Mouse (Mus musculus) stomach, embryonic 15.5 days (tissue): Measurements from ENCODE around the gene Slc6a12. TPM values are rescaled to one million over a fixed set of nuclear protein-coding genes. Genes with fewer than 3 reads are reported as not detected.

Experiments used
- ATAC-seq: fragments of 200-750 bp; cut with Nextera tagmentation; 2 replicates; pipeline ENCODE4 v1.8.0; 2017; ENCODE audit warnings: low read depth, moderate number of reproducible peaks, moderate TSS enrichment; ENCODE audit not compliant: insufficient read depth, low FRiP score
- H3K27ac ChIP-seq: fragments of 300-500 bp; sonication (generic); 2 replicates; pipeline ENCODE4 v1.5.1; 2015; ENCODE audit warnings: mild to moderate bottlenecking, inconsistent platforms
- H3K27me3 ChIP-seq: fragments of 300-500 bp; sonication (generic); replicated peaks from 2 replicates; pipeline ENCODE4 v1.6.1; 2015; ENCODE audit warnings: inconsistent platforms
- H3K36me3 ChIP-seq: fragments of 300-500 bp; sonication (generic); 2 replicates; pipeline ENCODE4 v1.6.1; 2015; ENCODE audit warnings: inconsistent platforms
- H3K4me1 ChIP-seq: fragments of 300-500 bp; sonication (generic); 2 replicates; pipeline ENCODE4 v1.6.1; 2015; ENCODE audit warnings: inconsistent platforms
- H3K4me2 ChIP-seq: fragments of 300-500 bp; sonication (generic); 2 replicates; pipeline ENCODE4 v1.6.1; 2015; ENCODE audit warnings: mild to moderate bottlenecking, inconsistent platforms
- H3K4me3 ChIP-seq: fragments of 300-500 bp; sonication (generic); replicated peaks from 2 replicates; pipeline ENCODE4 v1.5.1; 2015; ENCODE audit warnings: inconsistent platforms
- H3K9ac ChIP-seq: fragments of 300-500 bp; sonication (generic); 2 replicates; pipeline ENCODE4 v1.6.1; 2015; ENCODE audit warnings: inconsistent platforms
- H3K9me3 ChIP-seq: fragments of 300-500 bp; sonication (generic); 2 replicates; pipeline ENCODE4 v1.6.1; 2016; ENCODE audit warnings: inconsistent platforms
- WGBS: fragments of 180-500 bp; shearing (Covaris S2); methylation state at CpG from one replicate; pipeline ENCODE4 v1.1.7; 2015; 5-methylcytosine and 5-hydroxymethylcytosine counted together
- polyA plus RNA-seq: library from polyadenylated mRNA; unstranded; fragments of >200 nt; fragmentation: Nextera tagmentation; extraction: Ambion mirVana; gene quantifications from 2 replicates; pipeline ENCODE4 v1.2.1, GENCODE M21; 2015

Slc6a12 gene
- polyA plus RNA-seq, 1 experiment from 2014 or later, result 0.18 TPM

GRCm38 (mm10) chr6:121325740-121326139 lies 17.1 kb upstream of the Slc6a12 start:
- H3K4me2 ChIP-seq, result no peak overlapping the region
- no peaks in the 10 kb centered on the region for H3K27me3 ChIP-seq
- H3K9ac ChIP-seq, result no peak overlapping the region
- H3K36me3 ChIP-seq, result no peaks in the 10 kb centered on the region
- 54% methylated on average over 9 of the region's 9 CpGs for WGBS
- no peaks in the 10 kb centered on the region for H3K4me1 ChIP-seq
- no peak overlapping the region for H3K4me3 ChIP-seq
- no peak overlapping the region for H3K27ac ChIP-seq
- peak; percentile 29; the same call in 1 of the 2 replicates for ATAC-seq
- no peaks in the 10 kb centered on the region for H3K9me3 ChIP-seq

DNA sequence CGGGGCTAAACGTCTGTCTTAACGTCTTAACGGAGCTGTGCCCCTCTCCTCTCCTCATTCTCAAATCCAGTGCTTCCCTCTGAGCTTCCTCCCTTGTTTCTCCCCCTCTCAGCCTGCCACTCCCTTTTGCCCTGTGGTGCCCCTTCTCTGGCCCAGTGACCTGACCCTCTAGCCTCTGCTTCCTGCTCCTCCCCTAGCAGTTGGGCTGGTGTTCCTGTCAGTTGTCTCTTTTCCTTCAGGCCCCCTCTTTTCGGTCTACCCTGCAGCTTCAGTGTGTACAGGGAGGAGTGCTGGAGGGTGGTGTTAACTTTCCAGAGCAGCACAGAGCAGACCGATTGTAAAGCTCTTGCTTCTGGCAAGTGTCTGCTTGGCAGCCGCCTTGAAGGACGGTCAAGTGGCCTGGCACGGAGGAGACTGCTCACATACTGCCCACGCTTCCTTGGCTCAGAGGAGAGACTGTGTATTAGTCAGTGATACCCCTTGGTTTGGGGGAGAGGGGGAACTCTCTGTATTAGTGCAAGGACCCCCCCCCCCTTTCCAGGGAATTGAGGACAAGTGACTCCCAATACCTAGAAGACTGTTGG lies 16.3 kb upstream of the Slc6a12 start:
- Histone ChIP-seq H3K9ac (no peak overlapping the region), H3K27ac (no peak overlapping the region), H3K36me3 (no peaks in the 10 kb centered on the region), H3K9me3 (no peaks in the 10 kb centered on the region), H3K4me3 (no peak overlapping the region), H3K4me2 (no peak overlapping the region), H3K27me3 (no peaks in the 10 kb centered on the region), H3K4me1 (no peaks in the 10 kb centered on the region)
- ATAC-seq, result no peak
- whole genome bisulfite sequencing, result 57% methylated on average over 10 of the region's 10 CpGs

GRCm38 (mm10) chr6:121328417-121328884 lies 14.4 kb upstream of the Slc6a12 start:
- 69% methylated on average over 9 of the region's 9 CpGs for WGBS
- Histone ChIP-seq H3K9ac (no peak overlapping the region), H3K27me3 (no peaks in the 10 kb centered on the region), H3K27ac (no peak overlapping the region), H3K36me3 (no peaks in the 10 kb centered on the region), H3K9me3 (no peaks in the 10 kb centered on the region), H3K4me2 (no peak overlapping the region), H3K4me3 (no peak overlapping the region), H3K4me1 (no peaks in the 10 kb centered on the region)
- no peak for ATAC-seq

DNA sequence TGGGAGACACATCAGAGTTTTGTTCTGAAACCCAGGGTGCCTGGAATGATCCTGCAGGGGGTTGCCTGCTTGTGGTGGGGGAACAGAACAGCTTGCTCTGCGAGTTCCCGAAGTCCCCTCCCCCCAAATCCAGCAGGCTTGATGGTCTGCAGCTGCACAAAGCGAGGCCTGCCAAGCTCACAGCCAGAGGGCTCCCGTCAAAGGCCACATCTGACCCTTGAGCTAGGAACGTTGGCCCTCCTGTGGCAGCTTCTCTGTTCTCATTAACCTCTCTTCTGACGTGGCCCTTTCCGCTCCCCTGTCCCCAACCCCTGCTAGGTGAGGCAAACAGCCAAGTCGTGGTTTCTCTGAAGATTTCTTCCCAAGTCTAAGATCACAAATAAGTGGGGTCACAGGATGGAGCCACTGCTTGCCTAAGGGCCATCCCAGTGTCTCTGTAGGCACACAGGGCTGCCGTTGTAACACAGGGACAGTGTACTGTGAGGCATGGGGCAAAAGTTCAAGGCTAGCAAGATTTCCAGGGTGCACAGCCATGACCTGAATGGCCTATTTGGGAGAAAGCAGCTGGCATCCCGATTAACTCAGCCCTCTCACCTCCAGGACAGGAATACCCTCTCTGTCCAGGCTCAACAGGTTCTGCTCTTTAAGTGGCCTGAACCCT lies 12.9 kb upstream of the Slc6a12 start:
- Histone ChIP-seq H3K4me1 (no peaks in the 10 kb centered on the region), H3K4me2 (no peak overlapping the region), H3K4me3 (no peak overlapping the region), H3K36me3 (no peaks in the 10 kb centered on the region), H3K27ac (no peak overlapping the region), H3K9ac (no peak overlapping the region), H3K27me3 (no peaks in the 10 kb centered on the region), H3K9me3 (no peaks in the 10 kb centered on the region)
- peak; percentile 25; the same call in 1 of the 2 replicates for ATAC-seq
- WGBS, result 20% methylated on average over 10 of the region's 10 CpGs

DNA sequence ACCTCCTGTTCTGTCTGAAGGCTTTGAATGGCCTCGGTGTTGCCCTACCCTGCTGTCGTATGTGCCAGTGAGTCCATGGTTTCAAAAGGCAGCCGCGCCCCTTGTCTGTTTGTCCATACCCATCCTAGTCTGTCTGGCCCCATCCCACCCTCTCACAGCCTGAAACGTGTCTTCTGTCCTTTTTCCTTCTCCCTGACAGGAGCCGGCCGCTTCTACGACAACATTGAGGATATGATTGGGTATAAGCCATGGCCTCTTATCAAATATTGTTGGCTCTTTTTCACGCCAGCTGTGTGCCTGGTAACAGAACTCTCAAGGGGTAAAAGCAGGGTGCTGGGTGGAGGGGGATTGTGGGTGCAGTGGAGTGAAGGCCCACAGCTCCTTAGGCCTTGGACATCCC lies 7.0 kb upstream of the Slc6a12 start:
- H3K36me3 ChIP-seq, result no peaks in the 10 kb centered on the region
- WGBS, result 78% methylated on average over 9 of the region's 9 CpGs
- no peak overlapping the region for H3K4me2 ChIP-seq
- H3K27me3 ChIP-seq, result no peaks in the 10 kb centered on the region
- H3K4me3 ChIP-seq, result no peak overlapping the region
- no peaks in the 10 kb centered on the region for H3K9me3 ChIP-seq
- no peaks in the 10 kb centered on the region for H3K4me1 ChIP-seq
- no peak overlapping the region for H3K27ac ChIP-seq
- H3K9ac ChIP-seq, result no peak overlapping the region
- ATAC-seq, result no peak

DNA sequence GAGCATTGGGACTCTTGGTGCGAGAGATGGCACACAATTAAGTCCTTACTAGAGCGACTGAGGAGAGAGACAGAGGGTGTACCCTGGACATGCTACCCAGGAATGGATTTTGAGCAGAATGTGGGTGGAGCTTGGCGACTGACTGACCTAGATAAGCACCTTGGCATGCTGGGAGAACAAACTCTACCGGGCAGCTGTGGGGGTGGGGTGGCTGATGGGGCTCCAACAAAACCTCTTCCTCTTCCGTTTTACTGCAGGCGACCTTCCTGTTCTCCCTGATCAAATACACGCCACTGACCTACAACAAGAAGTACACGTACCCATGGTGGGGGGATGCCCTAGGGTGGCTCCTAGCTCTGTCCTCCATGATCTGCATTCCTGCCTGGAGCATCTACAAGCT lies 6.3 kb upstream of the Slc6a12 start:
- Histone ChIP-seq H3K4me2 (no peak overlapping the region), H3K27ac (no peak overlapping the region), H3K9ac (no peak overlapping the region), H3K27me3 (no peaks in the 10 kb centered on the region), H3K9me3 (no peaks in the 10 kb centered on the region), H3K4me1 (no peaks in the 10 kb centered on the region), H3K36me3 (no peaks in the 10 kb centered on the region), H3K4me3 (no peak overlapping the region)
- 60% methylated on average over 8 of the region's 8 CpGs for WGBS
- peak; percentile 54; the same call in 1 of the 2 replicates for ATAC-seq

GRCm38 (mm10) chr6:121337229-121337628 lies 5.6 kb upstream of the Slc6a12 start:
- 88% methylated on average over 9 of the region's 9 CpGs for WGBS
- no peak for ATAC-seq
- no peaks in the 10 kb centered on the region for H3K9me3 ChIP-seq
- H3K27me3 ChIP-seq, result no peaks in the 10 kb centered on the region
- H3K4me3 ChIP-seq, result no peak overlapping the region
- no peak overlapping the region for H3K9ac ChIP-seq
- no peak overlapping the region for H3K4me2 ChIP-seq
- no peaks in the 10 kb centered on the region for H3K4me1 ChIP-seq
- no peaks in the 10 kb centered on the region for H3K36me3 ChIP-seq
- no peak overlapping the region for H3K27ac ChIP-seq

- H3K4me3 ChIP-seq, result no peak overlapping the region
- no peaks in the 10 kb centered on the region for H3K9me3 ChIP-seq
- H3K4me2 ChIP-seq, result no peak overlapping the region
- no peak overlapping the region for H3K9ac ChIP-seq
- peak; percentile 41; the same call in 1 of the 2 replicates for ATAC-seq
- no peaks in the 10 kb centered on the region for H3K27me3 ChIP-seq
- no peaks in the 10 kb centered on the region for H3K36me3 ChIP-seq
- H3K27ac ChIP-seq, result no peak overlapping the region
- H3K4me1 ChIP-seq, result no peaks in the 10 kb centered on the region
- WGBS, result 31% methylated on average over 3 of the region's 3 CpGs
Measured at GRCm38 (mm10) chr6:121337770-121338518, 4.9 kb upstream of the Slc6a12 start.

GRCm38 (mm10) chr6:121338519-121338896 lies 4.4 kb upstream of the Slc6a12 start:
- Histone ChIP-seq H3K4me1 (no peaks in the 10 kb centered on the region), H3K4me3 (no peak overlapping the region), H3K4me2 (no peak overlapping the region), H3K27me3 (no peaks in the 10 kb centered on the region), H3K36me3 (no peaks in the 10 kb centered on the region), H3K27ac (no peak overlapping the region), H3K9ac (no peak overlapping the region), H3K9me3 (no peaks in the 10 kb centered on the region)
- 33% methylated on average over 4 of the region's 4 CpGs for WGBS
- no peak for ATAC-seq

DNA sequence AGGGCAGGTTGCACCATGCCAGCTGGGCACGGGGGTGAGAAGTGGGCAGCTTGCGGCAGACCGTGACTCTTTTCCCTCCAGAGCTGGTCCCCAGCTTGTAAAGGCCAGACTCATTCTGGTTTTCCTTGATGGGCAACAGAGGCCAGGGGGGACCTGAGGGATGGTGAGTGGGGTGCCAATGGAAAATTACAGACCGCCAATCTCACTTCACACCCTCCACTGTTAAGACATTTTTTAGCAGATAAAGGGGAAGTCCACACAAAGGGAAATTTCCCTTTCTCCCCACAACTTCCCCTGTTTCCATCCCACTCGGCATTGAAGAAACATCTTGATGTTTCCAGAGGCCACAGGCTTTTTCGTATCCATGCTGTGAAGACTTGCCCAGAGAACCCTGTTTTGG lies 1.2 kb upstream of the Slc6a12 start:
- H3K4me1 ChIP-seq, result no peaks in the 10 kb centered on the region
- H3K36me3 ChIP-seq, result no peaks in the 10 kb centered on the region
- no peak overlapping the region for H3K9ac ChIP-seq
- no peak for ATAC-seq
- 81% methylated on average over 6 of the region's 6 CpGs for WGBS
- H3K27me3 ChIP-seq, result no peaks in the 10 kb centered on the region
- no peak overlapping the region for H3K4me2 ChIP-seq
- no peak overlapping the region for H3K27ac ChIP-seq
- H3K4me3 ChIP-seq, result no peak overlapping the region
- H3K9me3 ChIP-seq, result no peaks in the 10 kb centered on the region

- Histone ChIP-seq H3K9me3 (no peaks in the 10 kb centered on the region), H3K4me3 (no peak overlapping the region), H3K4me1 (no peaks in the 10 kb centered on the region), H3K36me3 (no peaks in the 10 kb centered on the region), H3K4me2 (no peak overlapping the region), H3K27ac (no peak overlapping the region), H3K9ac (no peak overlapping the region), H3K27me3 (no peaks in the 10 kb centered on the region)
- WGBS, result 48% methylated on average over 6 of the region's 6 CpGs
- ATAC-seq, result no peak
Measured at GRCm38 (mm10) chr6:121343771-121344123, 871 bp downstream of the Slc6a12 start.

DNA sequence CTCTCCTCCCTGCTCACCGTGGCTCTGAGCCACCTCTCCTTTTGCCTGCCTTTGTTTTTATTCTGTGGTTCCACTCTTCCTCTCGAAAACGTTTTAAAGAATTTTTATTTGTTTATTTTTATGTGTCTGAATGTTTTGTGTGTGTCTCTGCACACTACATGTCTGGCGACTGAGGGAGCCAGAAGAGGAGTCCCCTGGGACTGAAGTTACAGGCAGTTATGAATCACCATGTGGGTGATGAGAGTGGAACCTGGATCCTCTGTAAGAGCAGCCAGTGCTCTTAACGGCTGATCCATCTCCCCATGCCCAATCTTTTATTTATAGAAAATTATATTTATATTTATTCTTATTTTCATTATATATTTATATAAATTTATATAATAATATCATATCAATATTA lies 1.5 kb downstream of the Slc6a12 start:
- no peak overlapping the region for H3K4me3 ChIP-seq
- no peaks in the 10 kb centered on the region for H3K36me3 ChIP-seq
- 37% methylated on average over 5 of the region's 5 CpGs for WGBS
- no peaks in the 10 kb centered on the region for H3K9me3 ChIP-seq
- H3K4me1 ChIP-seq, result no peaks in the 10 kb centered on the region
- no peak overlapping the region for H3K27ac ChIP-seq
- no peaks in the 10 kb centered on the region for H3K27me3 ChIP-seq
- no peak overlapping the region for H3K9ac ChIP-seq
- no peak overlapping the region for H3K4me2 ChIP-seq
- ATAC-seq, result no peak
